Mouse (Mus musculus) MEL (cell line): ENCODE measurements around the gene Opcml. TPM values are rescaled to one million over a fixed set of nuclear protein-coding genes. Genes with fewer than 3 reads are reported as not detected.

Source experiments
- DNase-seq: peaks from one replicate; pipeline ENCODE4 v3.0.0; 2011; ENCODE audit warnings: low read depth, low spot score
- H3K27ac ChIP-seq: 2 replicates; pipeline ENCODE4 v1.5.1; 2012; ENCODE audit warnings: low read depth, mild to moderate bottlenecking, control low read depth, low read length, moderate library complexity; ENCODE audit not compliant: control insufficient read depth
- H3K27me3 ChIP-seq, 2 experiments: fragments of 150-350 bp in 1 of 2; sonication (generic) in 1 of 2; 2 replicates each; pipeline ENCODE4 v1.6.1; 2012; ENCODE audit warnings: low read length in 2 of 2, mild to moderate bottlenecking in 2 of 2, improper control_type of control experiment in 1 of 2, moderate library complexity in 1 of 2; ENCODE audit not compliant: insufficient read depth in 2 of 2, control insufficient read depth in 1 of 2
- H3K36me3 ChIP-seq, 2 experiments: 2 replicates each; pipeline ENCODE4 v1.6.1; 2012 to 2014; ENCODE audit warnings: low read length in 2 of 2, improper control_type of control experiment in 1 of 2, inconsistent platforms in 1 of 2, mild to moderate bottlenecking in 1 of 2; ENCODE audit not compliant: insufficient read depth in 2 of 2, control insufficient read depth in 1 of 2
- H3K4me1 ChIP-seq, 2 experiments: fragments of 150-350 bp in 1 of 2; sonication (generic) in 1 of 2; 2 replicates each; pipeline ENCODE4 v1.6.1; 2012; ENCODE audit warnings: low read length in 2 of 2, improper control_type of control experiment in 1 of 2, mild to moderate bottlenecking in 1 of 2; ENCODE audit not compliant: insufficient read depth in 2 of 2, control insufficient read depth in 1 of 2
- H3K4me3 ChIP-seq, 2 experiments: fragments of 150-350 bp in 1 of 2; sonication (generic) in 1 of 2; 2 replicates each; pipeline ENCODE4 v1.5.1; 2012; ENCODE audit warnings: low read depth in 2 of 2, low read length in 2 of 2, mild to moderate bottlenecking in 2 of 2, moderate library complexity in 2 of 2, control low read depth in 1 of 2, improper control_type of control experiment in 1 of 2; ENCODE audit not compliant: control insufficient read depth in 1 of 2, insufficient read depth in 1 of 2
- H3K79me2 ChIP-seq: 2 replicates; pipeline ENCODE4 v1.6.1; 2012; ENCODE audit warnings: mild to moderate bottlenecking, low read length, moderate library complexity; ENCODE audit not compliant: control insufficient read depth, poor library complexity, insufficient read depth
- H3K9ac ChIP-seq: 2 replicates; pipeline ENCODE4 v1.6.1; 2012; ENCODE audit warnings: low read depth, mild to moderate bottlenecking, control low read depth, low read length, moderate library complexity; ENCODE audit not compliant: control insufficient read depth, poor library complexity, severe bottlenecking
- H3K9me3 ChIP-seq: fragments of 150-350 bp; sonication (generic); replicated peaks from 2 replicates; pipeline ENCODE4 v1.6.1; 2012; ENCODE audit warnings: mild to moderate bottlenecking, low read length, improper control_type of control experiment, moderate library complexity; ENCODE audit not compliant: insufficient read depth
- CHD1 ChIP-seq: IDR thresholded peaks from 2 replicates; pipeline ENCODE4 v1.6.1; 2012; ENCODE audit warnings: low read depth, mild to moderate bottlenecking, inconsistent platforms, low read length, improper control_type of control experiment
- CTCF ChIP-seq, 3 experiments: IDR thresholded peaks in 2 of 3; conservative IDR thresholded peaks in 1 of 3; 2 replicates each; pipeline ENCODE4 v1.5.1; 2011 to 2012; ENCODE audit warnings: low read length in 3 of 3, low read depth in 2 of 3, mild to moderate bottlenecking in 2 of 3, improper control_type of control experiment in 1 of 3, inconsistent platforms in 1 of 3, mixed read lengths in 1 of 3, moderate library complexity in 1 of 3; ENCODE audit not compliant: control insufficient read depth in 1 of 3, insufficient read depth in 1 of 3, poor library complexity in 1 of 3, severe bottlenecking in 1 of 3
- EP300 ChIP-seq, 2 experiments: IDR thresholded peaks; 2 replicates each; pipeline ENCODE4 v1.6.1; 2011; ENCODE audit warnings: improper control_type of control experiment in 2 of 2, low read length in 2 of 2, low read depth in 1 of 2, mild to moderate bottlenecking in 1 of 2
- ETS1 ChIP-seq: IDR thresholded peaks from 2 replicates; pipeline ENCODE4 v1.6.1; 2012; ENCODE audit warnings: low read depth, mild to moderate bottlenecking, inconsistent platforms, low read length, improper control_type of control experiment, moderate library complexity
- GATA1 ChIP-seq: IDR thresholded peaks from 2 replicates; pipeline ENCODE4 v1.6.1; 2011; ENCODE audit warnings: low read depth, low read length, improper control_type of control experiment
- JUND ChIP-seq: IDR thresholded peaks from 2 replicates; pipeline ENCODE4 v1.6.1; 2011; ENCODE audit warnings: low read depth, mild to moderate bottlenecking, improper control_type of control experiment, low read length
- KAT2A ChIP-seq: conservative IDR thresholded peaks from 2 replicates; pipeline ENCODE4 v1.6.1; 2012; ENCODE audit warnings: low read depth, low read length, improper control_type of control experiment, inconsistent platforms
- MAX ChIP-seq: IDR thresholded peaks from 2 replicates; pipeline ENCODE4 v1.6.1; 2011; ENCODE audit warnings: low read length, improper control_type of control experiment
- RAD21 ChIP-seq: IDR thresholded peaks from 2 replicates; pipeline ENCODE4 v1.6.1; 2011; ENCODE audit warnings: mild to moderate bottlenecking, low read depth, low read length, improper control_type of control experiment
- RCOR1 ChIP-seq: IDR thresholded peaks from 2 replicates; pipeline ENCODE4 v1.6.1; 2012; ENCODE audit warnings: low read depth, mild to moderate bottlenecking, inconsistent platforms, low read length, improper control_type of control experiment
- SIN3A ChIP-seq: IDR thresholded peaks from 2 replicates; pipeline ENCODE4 v1.6.1; 2012; ENCODE audit warnings: low read length, improper control_type of control experiment, inconsistent platforms
- SMC3 ChIP-seq: IDR thresholded peaks from 2 replicates; pipeline ENCODE4 v1.6.1; 2011; ENCODE audit warnings: low read depth, low read length, improper control_type of control experiment
- TAL1 ChIP-seq: IDR thresholded peaks from 2 replicates; pipeline ENCODE4 v1.6.1; 2012; ENCODE audit warnings: mild to moderate bottlenecking, inconsistent platforms, low read length, moderate library complexity, mixed read lengths
- TBP ChIP-seq: IDR thresholded peaks from 2 replicates; pipeline ENCODE4 v1.8.0; 2011; ENCODE audit warnings: low read depth, low read length, improper control_type of control experiment
- USF1 ChIP-seq: IDR thresholded peaks from 2 replicates; pipeline ENCODE4 v1.6.1; 2014; ENCODE audit warnings: low read depth, mild to moderate bottlenecking, inconsistent platforms, low read length, improper control_type of control experiment, moderate library complexity
- ZC3H11A ChIP-seq: IDR thresholded peaks from 2 replicates; pipeline ENCODE4 v1.6.1; 2012; ENCODE audit warnings: low read depth, mild to moderate bottlenecking, inconsistent platforms, low read length, improper control_type of control experiment
- ZNF384 ChIP-seq: IDR thresholded peaks from 2 replicates; pipeline ENCODE4 v1.6.1; 2012; ENCODE audit warnings: low read depth, mild to moderate bottlenecking, inconsistent platforms, low read length, improper control_type of control experiment
- polyA plus RNA-seq, 2 experiments: library from polyadenylated mRNA; stranded (reverse) in 1 of 2; unstranded in 1 of 2; fragments of >175 nt in 1 of 2; fragments of >200 nt in 1 of 2; gene quantifications; 2 replicates each; pipeline versions ENCODE4 v1.2.1 to v1.2.4; 2012; ENCODE audit warnings: low replicate concordance in 2 of 2, low read depth in 1 of 2; ENCODE audit not compliant: insufficient read length in 2 of 2, insufficient read depth in 1 of 2, missing spikeins in 1 of 2
- total RNA-seq: library from RNA; depleted of rRNA; stranded (reverse); fragments of 300-350 nt; gene quantifications from 2 replicates; pipeline ENCODE4 v1.2.3, GENCODE M21; 2012

Gene Opcml
- total and polyA plus RNA-seq, 3 experiments = not detected

GRCm38 (mm10) chr9:28238450-28238849 is 447.9 kb downstream of the Opcml start:
- no peaks in the 10 kb centered on the region for H3K4me1 ChIP-seq
- no peaks in the 10 kb centered on the region for H3K9me3 ChIP-seq
- H3K79me2 ChIP-seq = no peaks in the 10 kb centered on the region
- TF ChIP-seq CTCF (IDR thresholded peaks at IDR 0.05 in 2 of 3, conservative IDR thresholded peaks at IDR 0.05 in 1 of 3; ENCODE audit: control insufficient read depth in 1 of 3, insufficient read depth in 1 of 3, low read depth in 2 of 3, low read length in 3 of 3, poor library complexity in 1 of 3, severe bottlenecking in 1 of 3) (no peak), KAT2A (no peak), JUND (no peak), ETS1 (no peak), USF1 (no peak), SIN3A (no peak), TBP (no peak), EP300 (IDR thresholded peaks at IDR 0.05; ENCODE audit: low read depth in 1 of 2, low read length in 2 of 2) (no peak), TAL1 (no peak), RCOR1 (no peak)
- TF ChIP-seq, all 39 proteins: peak for 0
- no peaks in the 10 kb centered on the region for H3K27me3 ChIP-seq
- no peak overlapping the region for H3K27ac ChIP-seq
- H3K36me3 ChIP-seq = no peaks in the 10 kb centered on the region
- no peak overlapping the region for H3K9ac ChIP-seq
- DNase-seq = no peak
- H3K4me3 ChIP-seq = no peak overlapping the region

- TF ChIP-seq CTCF (IDR thresholded peaks at IDR 0.05 in 2 of 3, conservative IDR thresholded peaks at IDR 0.05 in 1 of 3; ENCODE audit: control insufficient read depth in 1 of 3, insufficient read depth in 1 of 3, low read depth in 2 of 3, low read length in 3 of 3, poor library complexity in 1 of 3, severe bottlenecking in 1 of 3) (peak in 1 of 3 experiments; percentile 37; a peak in 2 of 6 replicates), GATA1 (no peak), ZC3H11A (peak; percentile 14; the same call in 1 of the 2 replicates), RAD21 (peak; percentile 28), ZNF384 (no peak), SMC3 (peak; percentile 44), CHD1 (no peak), MAX (no peak)
- Histone ChIP-seq H3K79me2 (no peaks in the 10 kb centered on the region), H3K9me3 (no peaks in the 10 kb centered on the region), H3K4me1 (no peaks in the 10 kb centered on the region), H3K36me3 (no peaks in the 10 kb centered on the region), H3K9ac (no peak overlapping the region), H3K4me3 (no peak overlapping the region), H3K27me3 (no peaks in the 10 kb centered on the region), H3K27ac (no peak overlapping the region)
- DNase-seq = peak; percentile 1
These were observed 457.3 kb downstream of the Opcml start for GRCm38 (mm10) chr9:28247742-28248503.
